Mouse (Mus musculus): ENCODE measurements around the gene Plxdc2. TPM values are rescaled to one million over a fixed set of nuclear protein-coding genes. Genes with fewer than 3 reads are reported as not detected.

Plxdc2 gene
- total RNA-seq, 1 experiment from 2014 or later = 17.4 TPM

GRCm38 (mm10) chr2:16414340-16414976 is 58.4 kb downstream of the Plxdc2 start:
- DNase-seq = no peak

DNA sequence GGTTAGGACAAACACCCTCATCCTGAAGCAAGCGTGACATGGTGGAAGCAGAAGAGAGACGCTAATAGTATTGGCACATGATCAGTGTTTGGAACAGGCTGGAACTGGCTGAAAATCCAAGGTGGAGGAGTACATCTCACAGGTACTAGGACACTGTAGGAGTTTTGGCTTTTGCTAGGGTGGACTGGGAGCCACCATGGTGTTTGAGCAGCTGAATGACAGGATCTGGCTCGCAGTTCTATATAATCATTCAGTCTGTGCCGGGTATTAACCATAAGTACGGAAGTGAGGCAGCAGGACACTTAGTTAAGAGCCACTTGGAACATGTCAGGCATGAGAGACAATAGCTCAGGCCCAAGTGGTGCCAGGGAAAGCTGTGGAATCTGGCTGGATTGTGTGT is 82.9 kb downstream of the Plxdc2 start:
- DNase-seq = no peak

GRCm38 (mm10) chr2:16442643-16443042 is 86.5 kb downstream of the Plxdc2 start:
- no peak for DNase-seq

GRCm38 (mm10) chr2:16447936-16448335 is 91.8 kb downstream of the Plxdc2 start:
- DNase-seq = no peak

DNA sequence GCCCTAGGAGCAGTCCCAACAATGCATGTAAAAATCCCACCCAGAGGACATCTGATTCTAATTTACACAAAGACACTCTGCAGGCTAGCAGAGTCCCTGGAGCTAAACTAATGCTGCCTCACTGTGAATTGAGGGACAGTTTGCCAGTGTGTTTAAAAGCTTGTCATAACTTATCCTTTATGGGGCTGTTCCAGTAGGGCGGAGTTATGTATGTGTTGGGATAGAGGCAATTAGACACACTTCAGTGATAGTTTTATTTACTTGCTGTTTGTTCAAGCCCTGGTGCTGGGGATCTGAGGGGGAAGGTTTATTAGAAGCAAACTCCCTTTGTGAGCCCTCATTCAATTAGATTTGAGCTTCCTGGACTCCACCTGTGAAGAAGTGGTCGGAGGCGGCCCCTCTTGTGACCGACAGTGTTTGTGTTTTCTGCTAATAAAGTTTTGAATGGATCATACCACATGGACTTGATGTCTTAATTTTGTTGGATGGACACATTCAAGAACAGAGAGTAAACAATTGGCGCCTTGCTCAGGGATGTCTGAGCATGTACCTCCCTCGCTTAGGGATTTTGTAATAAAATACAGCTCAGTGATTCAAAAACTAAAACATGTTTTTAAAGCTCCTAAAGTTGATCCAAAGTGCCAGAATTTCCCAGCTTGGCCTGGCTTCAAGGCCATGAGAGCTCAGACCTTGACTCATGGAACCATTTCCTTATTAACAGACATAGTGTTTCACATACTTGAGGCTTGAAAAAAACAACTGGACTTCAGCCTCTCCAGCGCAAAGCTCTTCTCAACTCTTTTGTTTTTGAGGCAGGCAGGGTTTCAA is 94.9 kb downstream of the Plxdc2 start:
- DNase-seq = peak; percentile 62

- DNase-seq = no peak
These were observed 95.5 kb downstream of the Plxdc2 start for GRCm38 (mm10) chr2:16451666-16452009.

GRCm38 (mm10) chr2:16452080-16452479 is 96.0 kb downstream of the Plxdc2 start:
- no peak for DNase-seq

GRCm38 (mm10) chr2:16456264-16456780 is 100.2 kb downstream of the Plxdc2 start:
- DNase-seq = no peak

DNA sequence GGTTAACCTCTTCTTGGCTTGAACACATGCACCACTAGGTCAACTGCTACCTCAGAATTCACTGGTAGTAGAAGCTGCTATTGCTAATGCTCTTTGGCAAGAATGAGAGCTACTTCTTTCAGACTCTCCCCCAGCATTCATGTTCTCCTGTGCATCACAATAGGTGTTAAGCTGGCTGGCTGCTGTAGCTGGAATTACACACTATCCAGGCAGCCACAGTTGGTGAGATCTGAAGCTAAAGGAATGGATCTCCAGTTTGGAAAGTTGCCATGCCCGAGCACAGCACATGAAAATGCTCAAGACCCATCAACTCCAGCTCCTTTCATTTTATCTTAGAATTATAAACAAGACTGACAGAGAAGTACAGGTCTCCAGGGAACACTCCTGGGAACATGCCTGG is 103.4 kb downstream of the Plxdc2 start:
- DNase-seq = no peak

- no peak for DNase-seq
These were observed 114.0 kb downstream of the Plxdc2 start for GRCm38 (mm10) chr2:16470099-16470498.

GRCm38 (mm10) chr2:16483943-16484342 is 127.8 kb downstream of the Plxdc2 start:
- no peak for DNase-seq

DNA sequence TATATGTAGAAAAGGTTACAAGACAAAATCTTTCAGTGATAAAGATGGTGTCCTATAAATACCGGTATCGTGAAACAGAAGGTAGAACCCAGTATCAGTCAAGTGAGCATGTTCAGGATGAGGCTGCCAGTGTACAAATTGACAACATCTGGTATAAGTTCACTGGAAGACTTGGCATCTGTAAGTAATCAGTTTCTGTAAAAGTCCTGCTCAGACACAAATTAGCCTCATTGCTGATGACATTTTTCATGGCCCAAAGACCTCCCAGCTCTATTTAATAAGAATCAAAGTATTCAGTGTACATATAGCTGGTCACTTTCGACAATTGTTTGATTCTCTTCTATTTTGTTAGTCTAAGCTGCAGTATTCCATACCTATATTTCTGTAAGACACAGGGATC is 129.9 kb downstream of the Plxdc2 start:
- DNase-seq = no peak

DNA sequence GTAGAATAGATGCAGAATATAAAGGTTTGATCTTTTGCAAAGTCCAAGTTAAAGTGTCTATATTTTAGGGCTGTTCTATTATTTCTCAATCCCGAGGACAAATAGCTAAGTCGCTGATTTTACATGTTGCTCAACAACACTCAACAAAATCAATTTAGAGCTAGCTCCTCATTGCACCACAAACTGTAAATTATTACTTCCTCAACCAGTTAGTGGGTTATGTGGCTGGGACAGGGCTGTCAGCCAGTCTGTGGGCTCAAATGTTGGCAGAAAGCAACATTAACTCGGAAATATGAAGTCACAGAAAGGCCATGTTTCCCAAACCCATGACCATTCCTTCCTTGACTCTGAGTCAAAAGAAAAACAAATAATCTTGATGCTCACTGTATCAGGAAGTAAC is 135.1 kb downstream of the Plxdc2 start:
- no peak for DNase-seq

- DNase-seq = no peak
These were observed 146.7 kb downstream of the Plxdc2 start for GRCm38 (mm10) chr2:16502843-16503242.

DNA sequence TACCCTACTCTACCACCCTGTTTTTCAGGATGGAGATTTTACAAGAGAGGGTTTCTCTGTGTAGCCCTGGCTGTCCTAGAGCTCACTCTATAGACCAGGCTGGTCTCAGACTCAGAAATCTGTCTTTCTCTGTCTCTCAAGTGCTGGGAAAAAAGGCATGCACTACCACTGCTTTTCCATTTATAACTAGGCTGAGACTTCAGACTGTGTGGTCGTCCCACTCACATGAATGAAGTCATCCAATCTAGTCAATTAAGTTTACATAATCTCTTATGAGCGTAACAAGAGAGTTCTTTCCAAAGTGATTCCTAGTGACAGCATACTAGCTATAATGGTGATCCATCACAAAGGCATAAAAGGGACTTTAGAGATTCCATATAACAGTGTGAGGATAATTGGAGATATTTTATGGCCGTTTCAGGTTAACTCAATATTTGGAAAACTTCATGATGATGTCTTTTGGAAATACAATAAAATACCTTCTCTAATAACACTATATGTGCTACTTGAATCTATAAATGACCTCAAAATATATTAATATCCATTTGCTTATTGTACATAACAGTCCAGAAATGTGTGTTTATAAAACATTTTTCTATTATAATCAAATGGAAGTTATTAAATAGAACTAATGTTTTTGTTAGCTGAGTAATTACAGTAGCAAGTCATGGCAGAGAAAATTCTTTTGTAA is 151.6 kb downstream of the Plxdc2 start:
- no peak for DNase-seq

DNA sequence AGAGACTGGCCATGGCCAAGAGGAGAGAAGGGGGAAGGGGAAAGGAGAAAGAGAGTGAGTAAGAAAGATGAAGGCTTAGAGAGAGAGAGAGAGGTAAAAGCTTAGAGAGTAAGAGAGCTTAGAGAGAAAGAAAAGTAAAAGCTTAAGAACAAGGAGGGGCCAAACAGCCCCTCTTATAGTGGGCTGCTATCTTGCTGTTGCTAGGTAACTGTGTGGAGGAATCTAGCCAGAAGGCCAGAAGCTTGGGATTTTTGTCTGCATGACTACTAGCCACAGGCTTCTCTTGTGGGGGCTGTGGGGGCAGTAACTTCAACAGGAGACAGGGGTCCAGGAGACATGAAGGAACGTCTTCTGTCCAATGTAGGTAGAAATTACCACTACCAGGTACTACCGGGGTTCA is 162.0 kb downstream of the Plxdc2 start:
- DNase-seq = no peak

DNA sequence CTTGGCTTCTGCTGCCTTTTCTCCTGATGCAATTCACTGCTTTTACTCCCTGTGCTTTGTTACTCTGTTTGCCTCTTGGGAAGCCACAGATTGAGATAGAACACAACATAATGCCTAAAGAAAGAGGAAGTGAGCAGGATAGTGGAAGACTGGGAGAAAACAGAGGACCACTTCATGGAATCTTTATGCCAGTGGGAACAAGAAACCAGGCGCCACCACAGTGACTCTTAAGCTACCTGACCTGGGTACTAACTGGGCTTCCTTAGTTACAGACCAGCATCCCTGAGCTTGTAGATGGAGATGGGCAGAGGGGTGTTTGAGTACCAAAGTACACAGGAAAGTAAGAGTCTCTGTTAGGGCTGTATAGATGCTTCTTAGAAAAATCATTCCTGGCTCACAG is 167.3 kb downstream of the Plxdc2 start:
- no peak for DNase-seq

DNA sequence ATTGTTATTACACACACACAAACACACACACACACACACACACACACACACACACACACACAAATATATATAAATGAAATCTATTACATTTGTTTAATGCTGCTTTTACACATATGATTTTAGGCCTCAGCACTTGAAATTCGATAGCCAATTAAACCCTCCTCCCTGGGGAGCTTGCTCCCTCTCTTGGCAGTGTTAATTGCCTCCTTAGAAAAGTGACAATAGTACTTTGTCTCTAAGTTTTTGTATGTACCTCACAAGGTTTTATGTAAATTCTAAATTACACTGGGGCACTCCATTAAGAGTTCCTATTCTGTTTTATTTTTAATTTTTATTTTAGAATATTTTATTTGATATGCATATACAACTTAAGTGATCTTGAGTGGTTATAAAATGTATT is 176.1 kb downstream of the Plxdc2 start:
- no peak for DNase-seq

GRCm38 (mm10) chr2:16534566-16534965 is 178.5 kb downstream of the Plxdc2 start:
- DNase-seq = no peak

- no peak for DNase-seq
These were observed 185.1 kb downstream of the Plxdc2 start for GRCm38 (mm10) chr2:16541226-16541625.

GRCm38 (mm10) chr2:16545207-16545606 is 189.1 kb downstream of the Plxdc2 start:
- DNase-seq = no peak

- no peak for DNase-seq
These were observed 203.2 kb downstream of the Plxdc2 start for GRCm38 (mm10) chr2:16559287-16559686.

- no peak for DNase-seq
These were observed 212.2 kb downstream of the Plxdc2 start for GRCm38 (mm10) chr2:16568263-16568662.

All from adrenal gland, postnatal 25 days (tissue).